Mouse (Mus musculus) midbrain, embryonic 13.5 days (tissue): ENCODE measurements around the gene Lrp6. TPM values are rescaled to one million over a fixed set of nuclear protein-coding genes. Genes with fewer than 3 reads are reported as not detected.

Source experiments
- ATAC-seq: fragments of 200-750 bp; cut with Nextera tagmentation; 2 replicates; pipeline ENCODE4 v1.8.0; 2017; ENCODE audit warnings: mild to moderate bottlenecking, moderate TSS enrichment, moderate library complexity
- H3K27ac ChIP-seq: fragments of 300-500 bp; sonication (generic); 2 replicates; pipeline ENCODE4 v1.5.1; 2015; ENCODE audit warnings: inconsistent platforms, mild to moderate bottlenecking, moderate library complexity
- H3K27me3 ChIP-seq: fragments of 300-500 bp; sonication (generic); 2 replicates; pipeline ENCODE4 v1.6.1; 2015; ENCODE audit warnings: mild to moderate bottlenecking, inconsistent platforms
- H3K36me3 ChIP-seq: fragments of 300-500 bp; sonication (generic); 2 replicates; pipeline ENCODE4 v1.6.1; 2015; ENCODE audit warnings: mild to moderate bottlenecking, inconsistent platforms
- H3K4me1 ChIP-seq: fragments of 300-500 bp; sonication (generic); replicated peaks from 2 replicates; pipeline ENCODE4 v1.6.1; 2015; ENCODE audit warnings: inconsistent platforms
- H3K4me2 ChIP-seq: fragments of 300-500 bp; sonication (generic); replicated peaks from 2 replicates; pipeline ENCODE4 v1.6.1; 2015; ENCODE audit warnings: moderate library complexity, mild to moderate bottlenecking, inconsistent platforms
- H3K4me3 ChIP-seq: fragments of 300-500 bp; sonication (generic); replicated peaks from 2 replicates; pipeline ENCODE4 v1.5.1; 2015; ENCODE audit warnings: mild to moderate bottlenecking, inconsistent platforms
- H3K9ac ChIP-seq: fragments of 300-500 bp; sonication (generic); replicated peaks from 2 replicates; pipeline ENCODE4 v1.6.1; 2015; ENCODE audit warnings: mild to moderate bottlenecking, inconsistent platforms
- H3K9me3 ChIP-seq: fragments of 300-500 bp; sonication (generic); 2 replicates; pipeline ENCODE4 v1.6.1; 2016; ENCODE audit warnings: mild to moderate bottlenecking, inconsistent platforms
- WGBS: fragments of 180-500 bp; shearing (Covaris S2); methylation state at CpG from one replicate; pipeline ENCODE4 v1.1.7; 2015; 5-methylcytosine and 5-hydroxymethylcytosine counted together
- polyA plus RNA-seq: library from polyadenylated mRNA; unstranded; fragments of >200 nt; fragmentation: Nextera tagmentation; extraction: Ambion mirVana; gene quantifications from 2 replicates; pipeline ENCODE4 v1.2.1, GENCODE M21; 2015

The Lrp6 gene
- polyA plus RNA-seq, 1 experiment from 2014 or later: 24.3 TPM

GRCm38 (mm10) chr6:134441716-134442115 lies 125.0 kb downstream of the Lrp6 start:
- H3K9ac ChIP-seq: no peak overlapping the region
- peaks cover 13% of the 10 kb centered on the region for H3K36me3 ChIP-seq
- H3K27me3 ChIP-seq: no peaks in the 10 kb centered on the region
- H3K4me2 ChIP-seq: no peak overlapping the region
- ATAC-seq: no peak
- peaks cover 12% of the 10 kb centered on the region for H3K4me1 ChIP-seq
- H3K4me3 ChIP-seq: no peak overlapping the region
- H3K27ac ChIP-seq: no peak overlapping the region
- 88% methylated on average over 3 of the region's 3 CpGs for WGBS
- H3K9me3 ChIP-seq: no peaks in the 10 kb centered on the region

- H3K36me3 ChIP-seq: peaks cover 4% of the 10 kb centered on the region
- ATAC-seq: no peak
- H3K9ac ChIP-seq: peak overlapping the region; percentile 59
- H3K4me1 ChIP-seq: peaks cover 12% of the 10 kb centered on the region
- peak overlapping the region; percentile 32 for H3K4me3 ChIP-seq
- WGBS: 27% methylated on average over 10 of the region's 10 CpGs
- no peaks in the 10 kb centered on the region for H3K9me3 ChIP-seq
- H3K4me2 ChIP-seq: peak overlapping the region; percentile 54
- H3K27ac ChIP-seq: peak overlapping the region; percentile 59; the same call in 1 of the 2 replicates
- no peaks in the 10 kb centered on the region for H3K27me3 ChIP-seq
Measured at GRCm38 (mm10) chr6:134440023-134440422, 126.7 kb downstream of the Lrp6 start.

- Histone ChIP-seq H3K27ac (peak overlapping the region; percentile 59), H3K4me3 (peak overlapping the region; percentile 32), H3K9ac (peak overlapping the region; percentile 59), H3K9me3 (no peaks in the 10 kb centered on the region), H3K36me3 (no peaks in the 10 kb centered on the region), H3K4me1 (peaks cover 12% of the 10 kb centered on the region), H3K4me2 (peak overlapping the region; percentile 54), H3K27me3 (no peaks in the 10 kb centered on the region)
- 13% methylated on average over 23 of the region's 23 CpGs for WGBS
- peak; percentile 77 for ATAC-seq
Measured at GRCm38 (mm10) chr6:134439401-134440021, 127.3 kb downstream of the Lrp6 start.

GRCm38 (mm10) chr6:134436955-134437354 lies 129.8 kb downstream of the Lrp6 start:
- Histone ChIP-seq H3K9ac (no peak overlapping the region), H3K4me2 (no peak overlapping the region), H3K4me3 (no peak overlapping the region), H3K27me3 (no peaks in the 10 kb centered on the region), H3K4me1 (peaks cover 12% of the 10 kb centered on the region), H3K36me3 (no peaks in the 10 kb centered on the region), H3K9me3 (no peaks in the 10 kb centered on the region), H3K27ac (no peak overlapping the region)
- WGBS: 85% methylated on average over 5 of the region's 5 CpGs
- ATAC-seq: no peak

- ATAC-seq: no peak
- Histone ChIP-seq H3K36me3 (no peaks in the 10 kb centered on the region), H3K9ac (no peak overlapping the region), H3K4me3 (no peak overlapping the region), H3K9me3 (no peaks in the 10 kb centered on the region), H3K4me2 (no peak overlapping the region), H3K4me1 (peaks cover 9% of the 10 kb centered on the region), H3K27ac (no peak overlapping the region), H3K27me3 (no peaks in the 10 kb centered on the region)
- 80% methylated on average over 9 of the region's 9 CpGs for WGBS
Measured at GRCm38 (mm10) chr6:134434866-134435390, 131.8 kb downstream of the Lrp6 start.

- H3K4me3 ChIP-seq: no peak overlapping the region
- no peak for ATAC-seq
- H3K4me2 ChIP-seq: no peak overlapping the region
- H3K27ac ChIP-seq: no peak overlapping the region
- WGBS: 70% methylated on average over 6 of the region's 6 CpGs
- no peaks in the 10 kb centered on the region for H3K27me3 ChIP-seq
- no peaks in the 10 kb centered on the region for H3K9me3 ChIP-seq
- H3K36me3 ChIP-seq: no peaks in the 10 kb centered on the region
- no peaks in the 10 kb centered on the region for H3K4me1 ChIP-seq
- H3K9ac ChIP-seq: no peak overlapping the region
Measured at GRCm38 (mm10) chr6:134434044-134434443, 132.7 kb downstream of the Lrp6 start.

GRCm38 (mm10) chr6:134433281-134433680 lies 133.5 kb downstream of the Lrp6 start:
- no peak overlapping the region for H3K27ac ChIP-seq
- no peak overlapping the region for H3K4me2 ChIP-seq
- no peaks in the 10 kb centered on the region for H3K36me3 ChIP-seq
- ATAC-seq: no peak
- H3K9ac ChIP-seq: no peak overlapping the region
- H3K4me1 ChIP-seq: no peaks in the 10 kb centered on the region
- no peak overlapping the region for H3K4me3 ChIP-seq
- H3K9me3 ChIP-seq: no peaks in the 10 kb centered on the region
- no peaks in the 10 kb centered on the region for H3K27me3 ChIP-seq
- 86% methylated on average over 3 of the region's 3 CpGs for WGBS

- no peak overlapping the region for H3K27ac ChIP-seq
- no peaks in the 10 kb centered on the region for H3K9me3 ChIP-seq
- no peak overlapping the region for H3K4me3 ChIP-seq
- H3K27me3 ChIP-seq: no peaks in the 10 kb centered on the region
- WGBS: 67% methylated on average over 4 of the region's 4 CpGs
- no peaks in the 10 kb centered on the region for H3K4me1 ChIP-seq
- ATAC-seq: no peak
- H3K4me2 ChIP-seq: no peak overlapping the region
- H3K9ac ChIP-seq: no peak overlapping the region
- H3K36me3 ChIP-seq: no peaks in the 10 kb centered on the region
Measured at GRCm38 (mm10) chr6:134431583-134431982, 135.2 kb downstream of the Lrp6 start.

GRCm38 (mm10) chr6:134430161-134430799 lies 136.5 kb downstream of the Lrp6 start:
- WGBS: 79% methylated on average over 9 of the region's 9 CpGs

GRCm38 (mm10) chr6:134428455-134428854 lies 138.3 kb downstream of the Lrp6 start:
- WGBS: 80% methylated on average over 5 of the region's 5 CpGs
- H3K27me3 ChIP-seq: no peaks in the 10 kb centered on the region
- no peaks in the 10 kb centered on the region for H3K9me3 ChIP-seq
- H3K4me1 ChIP-seq: no peaks in the 10 kb centered on the region
- no peak for ATAC-seq
- no peaks in the 10 kb centered on the region for H3K36me3 ChIP-seq
- H3K4me2 ChIP-seq: no peak overlapping the region
- no peak overlapping the region for H3K9ac ChIP-seq
- H3K4me3 ChIP-seq: no peak overlapping the region
- H3K27ac ChIP-seq: no peak overlapping the region

More at GRCm38 (mm10) chr6:134430161-134430799, 136.5 kb downstream of the Lrp6 start:
- no peak for ATAC-seq
- no peaks in the 10 kb centered on the region for H3K27me3 ChIP-seq
- H3K4me2 ChIP-seq: no peak overlapping the region
- H3K36me3 ChIP-seq: no peaks in the 10 kb centered on the region
- H3K4me1 ChIP-seq: no peaks in the 10 kb centered on the region
- no peaks in the 10 kb centered on the region for H3K9me3 ChIP-seq
- H3K27ac ChIP-seq: no peak overlapping the region
- no peak overlapping the region for H3K9ac ChIP-seq
- no peak overlapping the region for H3K4me3 ChIP-seq

GRCm38 (mm10) chr6:134427165-134427564 lies 139.6 kb downstream of the Lrp6 start:
- Histone ChIP-seq H3K4me3 (no peak overlapping the region), H3K9ac (no peak overlapping the region), H3K4me2 (no peak overlapping the region), H3K27me3 (no peaks in the 10 kb centered on the region), H3K9me3 (no peaks in the 10 kb centered on the region), H3K36me3 (no peaks in the 10 kb centered on the region), H3K4me1 (no peaks in the 10 kb centered on the region), H3K27ac (no peak overlapping the region)
- WGBS: 82% methylated on average over 3 of the region's 3 CpGs
- no peak for ATAC-seq

GRCm38 (mm10) chr6:134425216-134425717 lies 141.5 kb downstream of the Lrp6 start:
- 48% methylated on average over 11 of the region's 11 CpGs for WGBS
- H3K4me2 ChIP-seq: no peak overlapping the region
- ATAC-seq: peak; percentile 89

More at GRCm38 (mm10) chr6:134425216-134425717, 141.5 kb downstream of the Lrp6 start:
- Histone ChIP-seq H3K4me3 (no peak overlapping the region), H3K4me1 (no peaks in the 10 kb centered on the region), H3K27ac (no peak overlapping the region), H3K27me3 (no peaks in the 10 kb centered on the region), H3K9ac (no peak overlapping the region), H3K36me3 (no peaks in the 10 kb centered on the region), H3K9me3 (no peaks in the 10 kb centered on the region)
